Mouse (Mus musculus): Measurements from ENCODE around the gene Nemf. TPM values are rescaled to one million over a fixed set of nuclear protein-coding genes. Genes with fewer than 3 reads are reported as not detected.

Gene Nemf
- polyA plus RNA-seq, 2 experiments from 2014 or later: 138 to 148 TPM

Other genes with a start within 250 kb of the Nemf start
- 1,000 to 10,000 TPM; 2,273 to 4,022 TPM for gene Rps29, start 198.0 kb downstream of the Nemf start, polyA plus RNA-seq (2017; shearing (Covaris generic))
- 1 to 10 TPM; 1.7 to 4.0 TPM for gene Lrr1, start 188.4 kb downstream of the Nemf start, polyA plus RNA-seq (2017; shearing (Covaris generic))
- 100 to 1,000 TPM; 638 to 650 TPM for gene Rpl36al, start 173.1 kb downstream of the Nemf start, polyA plus RNA-seq (2017; shearing (Covaris generic))
- gene Mgat2, start 173.0 kb downstream of the Nemf start, polyA plus RNA-seq (2017; shearing (Covaris generic)): 10 to 100 TPM; 23.3 to 23.5 TPM
- gene Gm49383, start 160.1 kb downstream of the Nemf start, polyA plus RNA-seq (2017; shearing (Covaris generic)): 10 to 100 TPM in 1 of 2 experiments, 1 to 10 TPM in 1; 8.2 to 10.3 TPM
- 1 to 10 TPM; 3.3 to 5.2 TPM for gene Dnaaf2, start 158.7 kb downstream of the Nemf start, polyA plus RNA-seq (2017; shearing (Covaris generic))
- 1 to 10 TPM; 8.2 to 9.1 TPM for gene Gm49384, start 152.9 kb downstream of the Nemf start, polyA plus RNA-seq (2017; shearing (Covaris generic))
- gene Pole2, start 129.0 kb downstream of the Nemf start, polyA plus RNA-seq (2017; shearing (Covaris generic)): 10 to 100 TPM; 14.2 to 15.5 TPM
- 10 to 100 TPM; 13.0 to 26.6 TPM for gene Klhdc1, start 116.0 kb downstream of the Nemf start, polyA plus RNA-seq (2017; shearing (Covaris generic))
- 10 to 100 TPM; 11.8 to 19.7 TPM for gene Klhdc2, start 60.5 kb downstream of the Nemf start, polyA plus RNA-seq (2017; shearing (Covaris generic))
- gene Arf6, start 15.0 kb upstream of the Nemf start, polyA plus RNA-seq (2017; shearing (Covaris generic)): 10 to 100 TPM; 35.2 to 74.5 TPM
- gene Gm9887, start 15.3 kb upstream of the Nemf start, polyA plus RNA-seq (2017; shearing (Covaris generic)): not detected
- 10 to 100 TPM; 14.1 to 19.5 TPM for gene Vcpkmt, start 225.9 kb upstream of the Nemf start, polyA plus RNA-seq (2017; shearing (Covaris generic))

Data from activated CD4-positive, CD25-positive, alpha-beta regulatory T cell, adult 4 months (primary cell).